Mouse (Mus musculus): Measurements from ENCODE around the gene Mall.

DNA sequence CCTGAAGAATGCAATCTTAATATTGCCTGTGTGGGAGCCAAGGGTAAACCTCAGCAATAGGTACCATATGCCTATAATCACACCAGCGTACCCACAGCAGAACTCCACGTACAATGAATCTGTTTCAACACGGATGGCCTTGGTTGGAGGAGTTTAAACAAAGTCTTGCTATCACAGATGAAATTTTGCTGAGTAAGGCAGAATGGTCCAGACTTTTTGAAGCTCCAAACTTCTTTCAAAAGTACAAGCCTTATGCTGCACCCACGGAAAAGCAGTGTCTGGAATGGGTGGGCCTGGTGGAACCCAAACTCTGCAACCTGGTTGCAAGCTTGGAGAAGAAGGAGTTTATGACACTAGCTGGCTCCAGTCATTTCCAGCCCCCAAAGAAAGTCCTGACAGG lies 40.5 kb downstream of the Mall start:
- TF ChIP-seq CTCF (IDR thresholded peaks at IDR 0.05; ENCODE audit: low read depth, low read length), result no peak
- no peak for TF ChIP-seq GATA2 (IDR thresholded peaks at IDR 0.05; ENCODE audit: borderline replicate concordance, low read depth, low read length)

Measured in G1E (cell line).